Comparison of ENCODE assay signal across 8 mouse cellular contexts in genomic region chr5:107288427-107289233, GRCm38 (mm10). TPM values are rescaled to one million over a fixed set of nuclear protein-coding genes. Genes with fewer than 3 reads are reported as not detected.
A peak's percentile ranks its signal among the peaks of the same experiment; 100 is the strongest.
DNase-seq lines count a peak whose midpoint lies in the region; ATAC-seq and TF ChIP-seq lines count a peak whose summit lies in the region.

No protein-coding gene starts in this region.

- peak overlapping the region; percentile 98 for H3K4me2 ChIP-seq in forebrain, embryonic 15.5 days (replicated peaks)
- peak overlapping the region; percentile 94 for H3K4me2 ChIP-seq in intestine, embryonic 16.5 days (ENCODE audit: low read depth, low read length)

- ATAC-seq in forebrain, embryonic 15.5 days (replicated peaks) = no peak; the same call in 1 of the 2 replicates
- ATAC-seq in intestine, embryonic 16.5 days = peak; percentile 27

- H3K4me1 ChIP-seq in forebrain, embryonic 15.5 days = peaks cover 13% of the 10 kb centered on the region
- H3K4me1 ChIP-seq in intestine, embryonic 16.5 days (ENCODE audit: control insufficient read depth, insufficient read depth, low read length) = no peaks in the 10 kb centered on the region

- H3K9ac ChIP-seq in forebrain, embryonic 15.5 days (replicated peaks) = peak overlapping the region; percentile 54
- H3K9ac ChIP-seq in intestine, embryonic 16.5 days (ENCODE audit: low read depth, low read length) = peak overlapping the region; percentile 91

- H3K27me3 ChIP-seq in C2C12 (ENCODE audit: control insufficient read depth, insufficient read depth, insufficient read length) = peaks cover 34% of the 10 kb centered on the region
- H3K27me3 ChIP-seq in forebrain, embryonic 15.5 days = peaks cover 50% of the 10 kb centered on the region
- H3K27me3 ChIP-seq in intestine, embryonic 16.5 days (replicated peaks; ENCODE audit: control insufficient read depth, insufficient read depth, low read length) = no peaks in the 10 kb centered on the region

- no peak for TF ChIP-seq CTCF in C2C12 (IDR thresholded peaks at IDR 0.05; ENCODE audit: control insufficient read depth, insufficient read depth, insufficient read length)
- no peak for TF ChIP-seq CTCF in brain, embryonic 14.5 days (IDR thresholded peaks at IDR 0.05; ENCODE audit: borderline replicate concordance, extremely low read depth, insufficient read depth, insufficient read length)

- DNase-seq in 3134 (ENCODE audit: extremely low read depth, insufficient read length, low spot score) = peak; percentile 64
- DNase-seq in brain, embryonic 14.5 days (ENCODE audit: low read depth) = peak; percentile 20
- DNase-seq in retina, embryonic 14.5 days (ENCODE audit: low spot score) = peak; percentile 52
- DNase-seq in frontal cortex, postnatal 14 days (ENCODE audit: low spot score in 2 of 2) = no peak

- no peaks in the 10 kb centered on the region for H3K79me3 ChIP-seq in C2C12 (ENCODE audit: low read depth)

- peak overlapping the region; percentile 48 for H3K4me3 ChIP-seq in C2C12 (ENCODE audit: insufficient read depth, poor library complexity, severe bottlenecking)
- peak overlapping the region; percentile 66 for H3K4me3 ChIP-seq in forebrain, embryonic 15.5 days
- H3K4me3 ChIP-seq in intestine, embryonic 16.5 days (ENCODE audit: low read length) = peak overlapping the region; percentile 89
- peak overlapping the region; percentile 22 for H3K4me3 ChIP-seq in macrophage (ENCODE audit: inconsistent target)

- no peaks in the 10 kb centered on the region for H3K9me3 ChIP-seq in forebrain, embryonic 15.5 days
- no peaks in the 10 kb centered on the region for H3K9me3 ChIP-seq in intestine, embryonic 16.5 days (ENCODE audit: control insufficient read depth, low read length)

- peak overlapping the region; percentile 20; the same call in 1 of the 2 replicates for H3K27ac ChIP-seq in forebrain, embryonic 15.5 days (replicated peaks)
- H3K27ac ChIP-seq in intestine, embryonic 16.5 days (ENCODE audit: low read length) = peak overlapping the region; percentile 91
- H3K27ac ChIP-seq in macrophage = no peak overlapping the region

- no peak for TF ChIP-seq POLR2A in brain, embryonic 14.5 days (IDR thresholded peaks at IDR 0.05; ENCODE audit: borderline replicate concordance, extremely low read depth, insufficient read depth, insufficient read length, poor library complexity, severe bottlenecking)

- no peaks in the 10 kb centered on the region for H3K36me3 ChIP-seq in C2C12 (ENCODE audit: control insufficient read depth, insufficient read depth)
- H3K36me3 ChIP-seq in forebrain, embryonic 15.5 days = no peaks in the 10 kb centered on the region
- no peaks in the 10 kb centered on the region for H3K36me3 ChIP-seq in intestine, embryonic 16.5 days (ENCODE audit: control insufficient read depth, insufficient read depth, low read length)
- H3K36me3 ChIP-seq in macrophage (ENCODE audit: inconsistent target) = no peaks in the 10 kb centered on the region

- peak overlapping the region; percentile 3 for H3ac ChIP-seq in C2C12 (ENCODE audit: control insufficient read depth, insufficient read length, low read depth)

- WGBS in forebrain, embryonic 15.5 days = under 1% methylated on average over 62 of the region's 62 CpGs
- WGBS in intestine, embryonic 16.5 days = 1% methylated on average over 62 of the region's 62 CpGs
- WGBS in macrophage (ENCODE audit: missing documents) = 5% methylated on average over 59 of the region's 62 CpGs

- H3K79me2 ChIP-seq in C2C12 (ENCODE audit: control insufficient read depth, insufficient read depth) = peaks cover 8% of the 10 kb centered on the region
- no peaks in the 10 kb centered on the region for H3K79me2 ChIP-seq in macrophage (ENCODE audit: inconsistent target)

TF ChIP-seq in C2C12, 6 proteins besides CTCF, POLR2A, EP300 and RAD21:
- no peak for TF ChIP-seq CEBPB (IDR thresholded peaks at IDR 0.05; ENCODE audit: low read depth)
- TF ChIP-seq MAX (IDR thresholded peaks at IDR 0.05) = no peak
- TF ChIP-seq MYOG (IDR thresholded peaks at IDR 0.05; ENCODE audit: control insufficient read depth, extremely low read depth, insufficient read length) = no peak
- no peak for TF ChIP-seq USF1 (IDR thresholded peaks at IDR 0.05; ENCODE audit: low read depth)
- no peak for TF ChIP-seq FOSL1 (IDR thresholded peaks at IDR 0.05; ENCODE audit: insufficient read depth, low read length, poor library complexity, severe bottlenecking)
- TF ChIP-seq MYOD1 (IDR thresholded peaks at IDR 0.05; ENCODE audit: control insufficient read depth, insufficient read length, low read depth) = no peak

RNA-seq across cellular contexts. Expression of gene Tgfbr3, which starts 0.8 kb away (rescaled TPM):
- polyA plus RNA-seq in C2C12 (2012; fragmentation: generic; extraction: Trizol) (0.20 TPM), macrophage (2018) (0.35 to 0.73 TPM (median 0.54 TPM) in 3 replicates)
- 2.4 and 5.2 TPM in 2 replicates for polyA plus RNA-seq in brain, embryonic 14.5 days (2012; rRNA removed)
- 2.0 and 2.3 TPM in 2 replicates for polyA plus RNA-seq in forebrain, embryonic 15.5 days (2015; fragmentation: Nextera tagmentation; extraction: Ambion mirVana)
- 14.6 and 14.9 TPM in 2 replicates for polyA plus RNA-seq in intestine, embryonic 16.5 days (2015; fragmentation: Nextera tagmentation; extraction: Ambion mirVana)
- total RNA-seq in macrophage (2018; cell fraction: chromatin; rRNA removed) = 1 to 10 TPM in 11 of 26 experiments, under 1 TPM in 7, not detected in 8; 0.13 to 4.6 (median 1.3) TPM
- total RNA-seq in macrophage (2018; cell fraction: cytosol; rRNA removed) = 1 to 10 TPM in 6 of 26 experiments, under 1 TPM in 20; 0.10 to 1.3 (median 0.51) TPM
- 1 to 10 TPM in 11 of 26 experiments, under 1 TPM in 15; 0.17 to 5.1 (median 0.82) TPM for total RNA-seq in macrophage (2018; cell fraction: nucleus; rRNA removed)

RNA-seq across cellular contexts. Expression of gene Brdt, which starts 42.3 kb away (rescaled TPM):
- polyA plus RNA-seq in C2C12 (2012; fragmentation: generic; extraction: Trizol) = 0.09 TPM
- 3.0 and 3.6 TPM in 2 replicates for polyA plus RNA-seq in brain, embryonic 14.5 days (2012; rRNA removed)
- polyA plus RNA-seq in forebrain, embryonic 15.5 days (2015; fragmentation: Nextera tagmentation; extraction: Ambion mirVana) = 1.6 and 1.7 TPM in 2 replicates
- polyA plus RNA-seq in intestine, embryonic 16.5 days (2015; fragmentation: Nextera tagmentation; extraction: Ambion mirVana) = 0.98 and 1.0 TPM in 2 replicates
- total RNA-seq in macrophage (2018; cell fraction: chromatin; rRNA removed) = 1 to 10 TPM in 14 of 26 experiments, under 1 TPM in 11, not detected in 1; 0.39 to 4.4 (median 1.0) TPM
- total RNA-seq in macrophage (2018; cell fraction: cytosol; rRNA removed) = 1 to 10 TPM in 2 of 26 experiments, under 1 TPM in 24; 0.32 to 1.1 (median 0.70) TPM
- total RNA-seq in macrophage (2018; cell fraction: nucleus; rRNA removed) = 1 to 10 TPM in 17 of 26 experiments, under 1 TPM in 8, not detected in 1; 0.36 to 2.4 (median 1.1) TPM
- 0.49 to 0.53 TPM (median 0.52 TPM) in 3 replicates for polyA plus RNA-seq in macrophage (2018)

Comparison
In these comparisons a context has a peak if more than half of its experiments do, and no peak if none do; other contexts are left out.
1. DNase-seq: peak in 3134 (single experiment), brain, embryonic 14.5 days (single experiment) and retina, embryonic 14.5 days (single experiment); none in frontal cortex, postnatal 14 days (0 of 2).
2. H3K4me3 ChIP-seq: peak in every context shown above with its lines; median percentile 89 in intestine, embryonic 16.5 days; 66 in forebrain, embryonic 15.5 days; 48 in C2C12; 22 in macrophage.